Mouse (Mus musculus): ENCODE measurements around the gene Rem1. TPM values are rescaled to one million over a fixed set of nuclear protein-coding genes. Genes with fewer than 3 reads are reported as not detected.

Gene Rem1
- total RNA-seq, 1 experiment, result 0.18 TPM

DNA sequence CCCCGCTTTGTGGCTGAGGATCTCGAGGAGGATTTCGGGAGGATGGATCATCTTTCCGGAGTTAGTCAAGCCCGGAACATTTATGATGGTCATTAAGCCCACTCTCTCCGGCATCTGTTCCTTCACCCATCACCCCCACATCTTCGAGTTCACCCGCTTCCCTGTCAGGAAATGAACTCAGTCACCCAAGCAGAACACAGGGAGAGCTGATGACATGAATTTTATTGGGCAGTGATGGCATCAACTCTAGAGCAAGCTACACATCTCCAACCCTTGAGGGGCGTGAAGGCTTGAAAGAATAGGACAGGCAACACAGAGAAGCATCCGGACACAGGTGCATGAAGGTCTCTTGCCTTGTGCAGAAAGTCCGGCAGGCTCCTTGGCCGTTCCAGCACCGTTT, 4.6 kb upstream of the Rem1 start:
- no peak overlapping the region for H3K4me3 ChIP-seq (ENCODE audit: insufficient read depth in 1 of 2, low read depth in 1 of 2, low read length in 2 of 2, poor library complexity in 1 of 2, severe bottlenecking in 1 of 2)
- H3K9me3 ChIP-seq (ENCODE audit: control insufficient read depth, insufficient read depth, low read depth, low read length), result no peaks in the 10 kb centered on the region
- no peaks in the 10 kb centered on the region for H3K36me3 ChIP-seq (ENCODE audit: control insufficient read depth, insufficient read depth, low read length, poor library complexity, severe bottlenecking)
- no peak for DNase-seq (ENCODE audit: low read depth, low spot score)
- no peak overlapping the region for H3K9ac ChIP-seq (ENCODE audit: insufficient read depth, low read depth, low read length, poor library complexity, severe bottlenecking)
- no peak overlapping the region for H3K27ac ChIP-seq (ENCODE audit: insufficient read depth, low read depth, low read length, poor library complexity, severe bottlenecking)
- TF ChIP-seq CHD2 (IDR thresholded peaks at IDR 0.05; ENCODE audit: low read depth, low read length) (no peak), ZNF384 (IDR thresholded peaks at IDR 0.05; ENCODE audit: low read depth, low read length) (no peak), HCFC1 (IDR thresholded peaks at IDR 0.05; ENCODE audit: borderline replicate concordance, insufficient read depth, low read length) (no peak), ZC3H11A (IDR thresholded peaks at IDR 0.05; ENCODE audit: borderline replicate concordance, low read depth, low read length) (no peak), MAFK (IDR thresholded peaks at IDR 0.05; ENCODE audit: insufficient read depth, low read depth, low read length) (no peak)
- in situ Hi-C loops (cut with MboI; ENCODE audit: low sequenced_read_pairs in 2 of 2, unreplicated experiment in 2 of 2), result no loop called here
- H3K4me1 ChIP-seq (ENCODE audit: control insufficient read depth in 2 of 2, insufficient read depth in 2 of 2, low read length in 2 of 2, poor library complexity in 1 of 2), result 0 out of 4 replicates have a peak, but pooled peaks cover 0 to 3% of the 10 kb centered on the region in 2 experiments

DNA sequence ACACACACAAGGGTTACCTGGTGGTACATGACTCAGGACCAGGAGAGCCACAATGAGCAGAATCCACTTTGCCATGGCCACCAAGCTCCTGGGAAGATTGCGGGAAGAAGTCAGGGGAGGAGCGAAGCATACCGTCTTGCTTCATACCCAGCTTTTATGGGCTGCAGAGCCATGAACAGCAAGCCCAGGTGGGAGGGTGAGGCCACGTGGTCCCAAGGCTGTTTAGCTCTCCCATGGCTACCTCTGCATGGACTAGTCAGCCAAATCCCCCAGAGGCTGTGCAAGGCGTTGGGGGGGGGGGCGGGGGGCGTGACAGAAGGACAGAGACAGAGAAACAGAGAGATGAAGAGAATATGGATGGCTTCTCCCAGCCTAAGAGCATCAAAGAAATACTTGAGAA, 3.8 kb upstream of the Rem1 start, which contains the start of gene Defb25:
Gene Defb25, minus strand, starts transcription at position 101 of the 400 bp plus-strand sequence.
- H3K4me3 ChIP-seq (ENCODE audit: insufficient read depth in 1 of 2, low read depth in 1 of 2, low read length in 2 of 2, poor library complexity in 1 of 2, severe bottlenecking in 1 of 2), result no peak within 1 kb of the TSS
- in situ Hi-C loops (cut with MboI; ENCODE audit: low sequenced_read_pairs in 2 of 2, unreplicated experiment in 2 of 2), result no loop called here
- H3K4me1 ChIP-seq (ENCODE audit: control insufficient read depth in 2 of 2, insufficient read depth in 2 of 2, low read length in 2 of 2, poor library complexity in 1 of 2), result 0 out of 4 replicates have a peak, but pooled peaks cover 0 to 3% of the 10 kb centered on the region in 2 experiments
- no peaks in the 10 kb centered on the region for H3K36me3 ChIP-seq (ENCODE audit: control insufficient read depth, insufficient read depth, low read length, poor library complexity, severe bottlenecking)
- H3K27ac ChIP-seq (ENCODE audit: insufficient read depth, low read depth, low read length, poor library complexity, severe bottlenecking), result no peak within 1 kb of the TSS
- DNase-seq (ENCODE audit: low read depth, low spot score), result no peak
- H3K9me3 ChIP-seq (ENCODE audit: control insufficient read depth, insufficient read depth, low read depth, low read length), result no peaks in the 10 kb centered on the region
- no peak for TF ChIP-seq ZC3H11A (IDR thresholded peaks at IDR 0.05; ENCODE audit: borderline replicate concordance, low read depth, low read length)
- no peak for TF ChIP-seq CHD2 (IDR thresholded peaks at IDR 0.05; ENCODE audit: low read depth, low read length)
- no peak for TF ChIP-seq MAFK (IDR thresholded peaks at IDR 0.05; ENCODE audit: insufficient read depth, low read depth, low read length)
- no peak for TF ChIP-seq HCFC1 (IDR thresholded peaks at IDR 0.05; ENCODE audit: borderline replicate concordance, insufficient read depth, low read length)
- no peak for TF ChIP-seq ZNF384 (IDR thresholded peaks at IDR 0.05; ENCODE audit: low read depth, low read length)
- H3K9ac ChIP-seq (ENCODE audit: insufficient read depth, low read depth, low read length, poor library complexity, severe bottlenecking), result no peak within 1 kb of the TSS

DNA sequence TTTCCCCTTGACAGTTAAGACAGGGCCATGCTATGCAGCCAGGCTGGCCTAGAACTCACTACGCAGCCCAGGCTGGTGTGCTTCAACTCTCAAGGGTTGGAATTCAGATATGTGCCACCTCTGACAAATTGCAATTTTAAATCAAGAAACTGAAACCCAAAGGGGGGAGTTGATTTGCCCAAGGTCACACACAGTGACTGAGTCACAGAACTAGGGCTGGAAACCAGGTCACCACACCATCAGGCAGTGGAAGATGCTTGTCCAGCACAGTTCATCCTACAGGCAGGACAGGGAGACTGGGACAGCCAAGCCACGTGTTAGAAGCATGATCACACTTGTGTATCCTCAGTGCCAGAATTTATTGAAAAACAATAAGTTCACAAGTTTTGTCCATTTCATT, 2.2 kb upstream of the Rem1 start:
- Histone ChIP-seq H3K9ac (ENCODE audit: insufficient read depth, low read depth, low read length, poor library complexity, severe bottlenecking) (no peak overlapping the region), H3K9me3 (ENCODE audit: control insufficient read depth, insufficient read depth, low read depth, low read length) (no peaks in the 10 kb centered on the region), H3K27ac (ENCODE audit: insufficient read depth, low read depth, low read length, poor library complexity, severe bottlenecking) (no peak overlapping the region), H3K4me1 (ENCODE audit: control insufficient read depth in 2 of 2, insufficient read depth in 2 of 2, low read length in 2 of 2, poor library complexity in 1 of 2) (0 out of 4 replicates have a peak, but pooled peaks cover 0 to 3% of the 10 kb centered on the region in 2 experiments), H3K36me3 (ENCODE audit: control insufficient read depth, insufficient read depth, low read length, poor library complexity, severe bottlenecking) (no peaks in the 10 kb centered on the region), H3K4me3 (ENCODE audit: insufficient read depth in 1 of 2, low read depth in 1 of 2, low read length in 2 of 2, poor library complexity in 1 of 2, severe bottlenecking in 1 of 2) (no peak overlapping the region)
- TF ChIP-seq ZNF384 (IDR thresholded peaks at IDR 0.05; ENCODE audit: low read depth, low read length) (no peak), HCFC1 (IDR thresholded peaks at IDR 0.05; ENCODE audit: borderline replicate concordance, insufficient read depth, low read length) (no peak), MAFK (IDR thresholded peaks at IDR 0.05; ENCODE audit: insufficient read depth, low read depth, low read length) (no peak), CHD2 (IDR thresholded peaks at IDR 0.05; ENCODE audit: low read depth, low read length) (no peak), ZC3H11A (IDR thresholded peaks at IDR 0.05; ENCODE audit: borderline replicate concordance, low read depth, low read length) (no peak)
- in situ Hi-C loops (cut with MboI; ENCODE audit: low sequenced_read_pairs in 2 of 2, unreplicated experiment in 2 of 2), result no loop called here
- no peak for DNase-seq (ENCODE audit: low read depth, low spot score)

DNA sequence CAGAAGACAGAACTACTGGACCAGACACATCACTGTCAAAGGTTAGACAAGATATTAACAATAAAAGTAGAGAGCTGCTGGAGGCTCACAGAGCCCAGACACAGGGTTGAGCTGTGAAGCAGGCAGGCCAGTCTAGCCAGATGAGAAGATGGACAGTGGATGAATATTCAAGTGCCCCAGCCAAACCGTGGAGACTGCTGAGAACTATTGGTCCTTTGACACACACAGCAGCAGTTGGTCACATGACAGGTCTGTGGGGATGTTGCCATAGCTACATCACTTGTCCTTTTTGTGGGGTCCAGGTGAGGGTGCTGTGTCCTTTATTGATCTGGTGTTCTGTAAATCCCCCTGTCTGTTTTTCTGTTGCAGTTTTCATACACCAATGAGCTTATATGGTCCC, 1.5 kb upstream of the Rem1 start:
- Histone ChIP-seq H3K36me3 (ENCODE audit: control insufficient read depth, insufficient read depth, low read length, poor library complexity, severe bottlenecking) (no peaks in the 10 kb centered on the region), H3K4me1 (ENCODE audit: control insufficient read depth in 2 of 2, insufficient read depth in 2 of 2, low read length in 2 of 2, poor library complexity in 1 of 2) (0 out of 4 replicates have a peak, but pooled peaks cover 0 to 3% of the 10 kb centered on the region in 2 experiments), H3K9ac (ENCODE audit: insufficient read depth, low read depth, low read length, poor library complexity, severe bottlenecking) (no peak overlapping the region), H3K9me3 (ENCODE audit: control insufficient read depth, insufficient read depth, low read depth, low read length) (no peaks in the 10 kb centered on the region), H3K27ac (ENCODE audit: insufficient read depth, low read depth, low read length, poor library complexity, severe bottlenecking) (no peak overlapping the region), H3K4me3 (ENCODE audit: insufficient read depth in 1 of 2, low read depth in 1 of 2, low read length in 2 of 2, poor library complexity in 1 of 2, severe bottlenecking in 1 of 2) (no peak overlapping the region)
- DNase-seq (ENCODE audit: low read depth, low spot score), result no peak
- TF ChIP-seq ZNF384 (IDR thresholded peaks at IDR 0.05; ENCODE audit: low read depth, low read length) (no peak), MAFK (IDR thresholded peaks at IDR 0.05; ENCODE audit: insufficient read depth, low read depth, low read length) (no peak)
- in situ Hi-C loops (cut with MboI; ENCODE audit: low sequenced_read_pairs in 2 of 2, unreplicated experiment in 2 of 2), result no loop called here

DNA sequence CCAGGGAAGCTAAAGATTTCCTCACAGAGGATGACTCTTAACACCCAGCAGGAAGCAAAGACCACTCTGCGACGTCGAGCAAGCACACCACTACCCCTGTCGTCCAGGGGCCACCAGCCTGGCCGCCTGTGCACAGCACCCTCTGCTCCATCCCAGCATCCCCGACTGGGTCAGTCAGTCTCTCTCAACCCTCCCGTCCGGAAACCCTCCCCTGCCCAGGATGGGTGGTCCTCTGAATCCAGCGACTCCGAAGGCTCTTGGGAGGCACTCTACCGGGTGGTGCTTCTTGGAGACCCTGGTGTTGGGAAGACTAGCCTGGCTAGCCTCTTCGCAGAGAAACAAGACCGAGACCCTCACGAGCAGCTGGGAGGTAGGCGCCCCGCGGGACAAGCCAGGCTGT, 1.3 kb downstream of the Rem1 start:
- no peak for DNase-seq (ENCODE audit: low read depth, low spot score)
- no peaks in the 10 kb centered on the region for H3K9me3 ChIP-seq (ENCODE audit: control insufficient read depth, insufficient read depth, low read depth, low read length)
- in situ Hi-C loops (cut with MboI; ENCODE audit: low sequenced_read_pairs in 2 of 2, unreplicated experiment in 2 of 2), result no loop called here
- H3K36me3 ChIP-seq (ENCODE audit: control insufficient read depth, insufficient read depth, low read length, poor library complexity, severe bottlenecking), result no peaks in the 10 kb centered on the region
- 0 out of 4 replicates have a peak, but pooled peaks cover 0 to 3% of the 10 kb centered on the region in 2 experiments for H3K4me1 ChIP-seq (ENCODE audit: control insufficient read depth in 2 of 2, insufficient read depth in 2 of 2, low read length in 2 of 2, poor library complexity in 1 of 2)
- H3K9ac ChIP-seq (ENCODE audit: insufficient read depth, low read depth, low read length, poor library complexity, severe bottlenecking), result no peak overlapping the region
- H3K4me3 ChIP-seq (ENCODE audit: insufficient read depth in 1 of 2, low read depth in 1 of 2, low read length in 2 of 2, poor library complexity in 1 of 2, severe bottlenecking in 1 of 2), result no peak overlapping the region
- no peak overlapping the region for H3K27ac ChIP-seq (ENCODE audit: insufficient read depth, low read depth, low read length, poor library complexity, severe bottlenecking)
- TF ChIP-seq ZNF384 (IDR thresholded peaks at IDR 0.05; ENCODE audit: low read depth, low read length) (no peak), MAFK (IDR thresholded peaks at IDR 0.05; ENCODE audit: insufficient read depth, low read depth, low read length) (no peak), HCFC1 (IDR thresholded peaks at IDR 0.05; ENCODE audit: borderline replicate concordance, insufficient read depth, low read length) (no peak), CHD2 (IDR thresholded peaks at IDR 0.05; ENCODE audit: low read depth, low read length) (no peak), ZC3H11A (IDR thresholded peaks at IDR 0.05; ENCODE audit: borderline replicate concordance, low read depth, low read length) (no peak)
